In the genomic region with DNA sequence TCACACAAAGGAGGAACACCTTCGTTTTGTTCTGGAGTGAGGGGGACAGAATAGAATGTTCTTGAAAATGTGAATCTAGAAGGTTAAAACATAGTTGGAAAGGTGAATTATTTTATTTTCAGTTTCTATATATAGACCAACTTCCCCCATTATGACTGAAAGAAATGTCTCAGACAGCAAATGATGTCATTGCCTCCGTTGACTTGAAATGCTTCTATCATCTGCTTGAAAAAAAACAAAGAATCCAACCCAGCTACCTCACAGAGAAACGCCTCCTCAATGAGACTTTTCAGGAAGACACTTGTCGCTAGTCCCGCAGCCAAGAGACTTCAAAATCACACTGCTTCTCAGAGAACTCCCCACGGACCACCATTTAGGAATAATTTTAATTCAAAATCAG, we compare ENCODE assay signal across 8 mouse cellular contexts.
DNase-seq lines count a peak whose midpoint lies in the region; ATAC-seq and TF ChIP-seq lines count a peak whose summit lies in the region.

No protein-coding gene starts in this region.

- ATAC-seq in kidney, postnatal 0 days (replicated peaks; ENCODE audit: low FRiP score, low read depth): no peak
- ATAC-seq in forebrain, embryonic 13.5 days: no peak
- no peak for ATAC-seq in limb, embryonic 15.5 days (ENCODE audit: insufficient number of reproducible peaks, low FRiP score, low TSS enrichment, low read depth)
- ATAC-seq in stomach, embryonic 14.5 days (ENCODE audit: insufficient number of reproducible peaks, insufficient read depth, low FRiP score, low read depth): no peak
- ATAC-seq in frontal cortex, adult (ENCODE audit: low TSS enrichment): no peak

- H3K27ac ChIP-seq in kidney, postnatal 0 days: no peak overlapping the region
- H3K27ac ChIP-seq in forebrain, embryonic 13.5 days: no peak overlapping the region
- H3K27ac ChIP-seq in limb, embryonic 15.5 days: no peak overlapping the region
- no peak overlapping the region for H3K27ac ChIP-seq in stomach, embryonic 14.5 days (ENCODE audit: low read length)

- H3K4me2 ChIP-seq in kidney, postnatal 0 days (ENCODE audit: low read length): peak overlapping the region; percentile 69
- peak overlapping the region; percentile 71 for H3K4me2 ChIP-seq in forebrain, embryonic 13.5 days
- peak overlapping the region; percentile 88 for H3K4me2 ChIP-seq in limb, embryonic 15.5 days
- no peak overlapping the region for H3K4me2 ChIP-seq in stomach, embryonic 14.5 days (replicated peaks; ENCODE audit: low read depth, low read length)

- 19% methylated on average over 6 of the region's 6 CpGs for WGBS in kidney, postnatal 0 days
- WGBS in forebrain, embryonic 13.5 days: 5% methylated on average over 6 of the region's 6 CpGs
- 16% methylated on average over 6 of the region's 6 CpGs for WGBS in limb, embryonic 15.5 days
- WGBS in stomach, embryonic 14.5 days: 18% methylated on average over 6 of the region's 6 CpGs

- no peaks in the 10 kb centered on the region for H3K36me3 ChIP-seq in kidney, postnatal 0 days (ENCODE audit: insufficient read depth, low read length)
- no peaks in the 10 kb centered on the region for H3K36me3 ChIP-seq in forebrain, embryonic 13.5 days (ENCODE audit: poor library complexity, severe bottlenecking)
- no peaks in the 10 kb centered on the region for H3K36me3 ChIP-seq in limb, embryonic 15.5 days
- no peaks in the 10 kb centered on the region for H3K36me3 ChIP-seq in stomach, embryonic 14.5 days (ENCODE audit: control insufficient read depth, insufficient read depth, low read length)

- H3K27me3 ChIP-seq in kidney, postnatal 0 days (ENCODE audit: insufficient read depth, low read length): 0 out of 2 replicates have a peak, but pooled peaks cover 16% of the 10 kb centered on the region
- H3K27me3 ChIP-seq in forebrain, embryonic 13.5 days: peaks cover 65% of the 10 kb centered on the region
- peaks cover 42% of the 10 kb centered on the region for H3K27me3 ChIP-seq in limb, embryonic 15.5 days
- H3K27me3 ChIP-seq in stomach, embryonic 14.5 days (ENCODE audit: control insufficient read depth, insufficient read depth, low read length): 0 out of 2 replicates have a peak, but pooled peaks cover 3% of the 10 kb centered on the region

- DNase-seq in kidney, postnatal 0 days (ENCODE audit: low spot score): no peak
- DNase-seq in kidney, postnatal 10 days: no peak
- no peak for DNase-seq in embryo, embryonic 11 days
- DNase-seq in gastrocnemius, adult 18-20 months (ENCODE audit: low spot score): no peak

- H3K4me1 ChIP-seq in kidney, postnatal 0 days (replicated peaks; ENCODE audit: insufficient read depth, low read length): peaks cover 20% of the 10 kb centered on the region
- peaks cover 25% of the 10 kb centered on the region for H3K4me1 ChIP-seq in forebrain, embryonic 13.5 days
- H3K4me1 ChIP-seq in limb, embryonic 15.5 days: peaks cover 20% of the 10 kb centered on the region
- H3K4me1 ChIP-seq in stomach, embryonic 14.5 days (ENCODE audit: control insufficient read depth, insufficient read depth, low read length): peaks cover 11% of the 10 kb centered on the region; the same call in 1 of the 2 replicates

- no peak for TF ChIP-seq CTCF in kidney, postnatal 0 days (IDR thresholded peaks at IDR 0.05; ENCODE audit: low read depth)

- no peaks in the 10 kb centered on the region for H3K9me3 ChIP-seq in kidney, postnatal 0 days (replicated peaks; ENCODE audit: low read length)
- H3K9me3 ChIP-seq in forebrain, embryonic 13.5 days (replicated peaks): no peaks in the 10 kb centered on the region
- H3K9me3 ChIP-seq in limb, embryonic 15.5 days: no peaks in the 10 kb centered on the region
- no peaks in the 10 kb centered on the region for H3K9me3 ChIP-seq in stomach, embryonic 14.5 days (ENCODE audit: control insufficient read depth, low read depth, low read length)

- H3K4me3 ChIP-seq in kidney, postnatal 0 days (replicated peaks; ENCODE audit: low read depth, low read length): no peak overlapping the region
- H3K4me3 ChIP-seq in forebrain, embryonic 13.5 days: 0 out of 2 replicates have a peak overlapping the region, but pooled peaks have one; percentile 45
- H3K4me3 ChIP-seq in limb, embryonic 15.5 days: peak overlapping the region; percentile 43; the same call in 1 of the 2 replicates
- 0 out of 2 replicates have a peak overlapping the region, but pooled peaks have one; percentile 40 for H3K4me3 ChIP-seq in stomach, embryonic 14.5 days (ENCODE audit: low read depth, low read length)

- H3K9ac ChIP-seq in kidney, postnatal 0 days (ENCODE audit: low read depth, low read length): no peak overlapping the region
- no peak overlapping the region for H3K9ac ChIP-seq in forebrain, embryonic 13.5 days
- H3K9ac ChIP-seq in limb, embryonic 15.5 days: no peak overlapping the region
- H3K9ac ChIP-seq in stomach, embryonic 14.5 days (replicated peaks; ENCODE audit: low read depth, low read length): no peak overlapping the region
